Mouse (Mus musculus) cerebellum, postnatal 14 days (tissue): ENCODE results near the gene Cnst.
A peak's percentile ranks its signal among the peaks of the same experiment; 100 is the strongest.
"Not testable (repeated sequence)": the region's sequence is repeated elsewhere in the genome, so short reads cannot be mapped to it uniquely, and the experiment has no call there.

ENCODE experiments used
- DNase-seq, 2 experiments: peaks; one replicate each; pipeline ENCODE4 v3.0.0; 2021; ENCODE audit warnings: mixed read lengths in 2 of 2

Gene Cnst

GRCm38 (mm10) chr1:179604526-179604925 is 58.4 kb downstream of the Cnst start:
- no peak for DNase-seq

- no peak for DNase-seq
These were observed 60.0 kb downstream of the Cnst start for GRCm38 (mm10) chr1:179606004-179606723.

DNA sequence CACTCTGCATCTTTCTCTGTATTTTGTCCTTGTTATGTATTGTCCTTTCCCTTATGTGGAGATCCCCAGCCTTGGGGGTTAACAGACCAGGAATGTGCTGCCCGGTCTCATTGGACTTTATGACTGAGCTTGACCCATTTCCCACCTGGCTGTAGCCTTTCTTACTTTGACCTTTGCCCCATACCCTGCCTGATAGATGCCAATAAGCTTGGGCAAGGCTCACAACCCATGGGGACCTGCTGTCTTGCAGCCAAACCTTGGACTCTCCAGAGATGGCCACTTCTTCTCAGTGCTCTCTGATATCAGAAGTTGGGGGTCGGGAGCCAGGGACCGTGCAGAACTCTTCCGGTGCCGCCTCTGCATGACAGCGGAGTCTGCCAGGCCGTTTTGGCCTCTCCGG is 62.4 kb downstream of the Cnst start:
- no peak for DNase-seq

DNA sequence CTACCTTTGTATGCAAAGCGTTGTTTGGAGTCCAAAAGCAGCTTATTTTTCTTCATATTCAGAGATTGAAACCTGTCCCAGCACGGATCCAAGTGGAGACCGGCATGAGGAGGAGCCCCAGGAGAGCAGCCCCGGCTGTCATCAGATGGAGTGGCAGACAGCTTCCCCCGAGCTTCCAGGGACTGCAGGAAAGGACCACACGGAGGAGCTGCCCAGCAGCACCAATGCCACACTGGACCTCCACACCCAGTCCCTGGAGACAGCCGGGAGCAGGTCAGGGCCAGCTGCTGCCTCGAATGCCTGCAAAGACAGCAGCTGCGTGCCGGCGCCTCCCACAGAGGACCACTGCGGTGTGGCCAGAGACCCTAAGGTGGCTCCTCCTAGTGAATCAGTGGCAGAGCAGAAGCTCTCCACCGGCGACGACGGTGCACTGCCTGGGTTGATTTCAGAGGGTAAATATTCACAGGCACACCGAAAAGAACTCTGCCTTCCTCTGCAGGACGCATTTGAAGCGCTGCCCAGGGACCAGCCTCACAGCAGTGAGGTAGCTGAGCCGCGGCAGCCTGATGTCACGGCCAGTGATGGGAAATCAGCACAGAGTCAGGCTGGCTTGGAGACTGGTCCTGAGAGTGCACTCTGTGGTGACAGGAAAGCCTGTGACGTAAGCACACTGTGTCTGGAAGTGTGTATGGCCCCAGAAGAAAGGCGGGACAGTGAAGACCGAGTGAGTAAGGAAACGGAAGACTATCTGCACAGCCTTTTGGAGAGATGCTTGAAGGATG is 63.7 kb downstream of the Cnst start:
- peak; percentile 71 to 72 for DNase-seq

- no peak for DNase-seq
These were observed 65.0 kb downstream of the Cnst start for GRCm38 (mm10) chr1:179611182-179611581.

DNA sequence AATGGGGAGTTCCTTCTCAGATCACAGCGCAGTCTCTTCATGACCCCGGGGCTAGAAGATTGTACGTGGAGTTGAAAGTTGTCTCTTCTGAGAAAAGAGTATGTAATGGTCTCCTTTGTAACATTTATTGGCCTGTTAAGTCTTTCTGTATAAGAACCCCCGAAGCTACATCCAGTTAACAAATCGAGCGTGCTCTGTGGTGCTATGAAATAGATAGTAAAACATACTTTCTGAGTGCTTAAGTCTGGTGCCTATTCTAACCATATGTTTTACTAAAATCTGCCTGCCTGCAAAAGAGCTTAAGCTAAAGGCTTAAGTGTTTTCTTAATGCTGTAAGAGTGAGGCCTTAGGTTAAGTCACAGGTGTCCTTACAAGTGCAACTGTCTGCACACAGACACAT is 66.2 kb downstream of the Cnst start:
- no peak for DNase-seq

DNA sequence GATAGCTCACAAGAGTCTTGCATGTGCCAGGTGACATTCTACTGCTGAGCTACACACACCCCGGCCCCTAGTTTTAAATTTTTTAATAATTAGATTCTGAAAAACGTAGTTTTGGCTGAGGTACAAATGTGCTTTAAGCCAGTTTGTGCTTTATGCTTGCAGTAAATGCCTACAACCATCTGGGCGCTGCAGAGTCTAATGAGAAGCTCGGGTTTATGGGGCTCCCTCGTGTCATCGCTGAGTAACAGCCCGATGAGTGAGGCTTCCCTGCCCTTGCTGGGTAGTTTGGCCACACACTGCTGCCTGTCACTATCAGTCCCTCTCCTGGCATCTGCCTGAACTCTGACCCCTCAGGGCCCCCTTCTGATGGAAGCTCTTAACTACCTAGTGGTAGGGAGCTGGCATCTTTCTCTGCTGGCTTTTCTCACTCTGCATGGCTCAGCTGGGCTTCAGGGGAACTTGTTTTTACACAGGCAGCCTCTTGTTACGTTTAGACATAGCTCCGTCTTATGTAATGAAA is 66.9 kb downstream of the Cnst start:
- no peak for DNase-seq

DNA sequence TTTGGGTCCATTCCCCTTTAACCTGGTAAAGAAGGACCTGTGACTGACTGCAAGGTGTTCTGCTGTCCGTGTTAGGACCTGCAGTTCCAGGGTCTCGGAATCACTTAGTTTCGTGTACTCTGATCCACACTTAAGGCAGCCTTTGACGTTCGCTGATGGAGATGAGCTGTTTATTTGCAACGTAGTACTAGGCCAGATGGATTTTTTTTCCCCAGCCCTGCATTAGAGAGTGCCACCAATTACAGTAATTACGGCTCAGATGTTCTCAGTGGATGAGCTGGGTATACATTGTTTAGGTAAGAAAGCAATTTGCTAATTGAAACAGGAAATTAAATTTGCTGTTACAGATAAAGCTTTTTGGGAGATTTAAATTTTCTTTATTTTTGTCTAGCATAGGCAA is 71.3 kb downstream of the Cnst start:
- DNase-seq: no peak

- DNase-seq: no peak
These were observed 76.5 kb downstream of the Cnst start for GRCm38 (mm10) chr1:179622665-179623064.

- DNase-seq: peak; percentile 78 to 87
These were observed 77.5 kb downstream of the Cnst start for GRCm38 (mm10) chr1:179623657-179624056.

DNA sequence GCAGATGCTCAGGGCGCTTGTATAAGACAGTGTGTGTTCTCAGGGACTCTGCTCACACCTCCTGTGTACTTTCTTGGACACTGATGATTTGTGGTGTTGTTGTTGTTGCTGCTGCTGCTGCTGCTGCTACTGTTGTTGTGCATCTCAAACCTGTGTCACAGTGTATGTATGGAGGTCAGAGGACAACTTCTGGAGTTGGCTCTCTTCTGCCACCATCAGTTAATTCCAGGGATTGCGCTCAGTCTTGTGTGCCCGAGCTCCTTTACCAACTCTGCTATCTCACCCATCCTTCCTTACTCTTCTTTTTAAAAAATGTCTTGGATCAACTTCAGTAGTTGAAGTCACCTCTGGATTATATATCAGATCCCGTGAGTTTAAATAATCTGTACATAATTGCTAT is 78.2 kb downstream of the Cnst start:
- DNase-seq: peak; percentile 79 to 80

GRCm38 (mm10) chr1:179627855-179628254 is 81.7 kb downstream of the Cnst start:
- no peak for DNase-seq

DNA sequence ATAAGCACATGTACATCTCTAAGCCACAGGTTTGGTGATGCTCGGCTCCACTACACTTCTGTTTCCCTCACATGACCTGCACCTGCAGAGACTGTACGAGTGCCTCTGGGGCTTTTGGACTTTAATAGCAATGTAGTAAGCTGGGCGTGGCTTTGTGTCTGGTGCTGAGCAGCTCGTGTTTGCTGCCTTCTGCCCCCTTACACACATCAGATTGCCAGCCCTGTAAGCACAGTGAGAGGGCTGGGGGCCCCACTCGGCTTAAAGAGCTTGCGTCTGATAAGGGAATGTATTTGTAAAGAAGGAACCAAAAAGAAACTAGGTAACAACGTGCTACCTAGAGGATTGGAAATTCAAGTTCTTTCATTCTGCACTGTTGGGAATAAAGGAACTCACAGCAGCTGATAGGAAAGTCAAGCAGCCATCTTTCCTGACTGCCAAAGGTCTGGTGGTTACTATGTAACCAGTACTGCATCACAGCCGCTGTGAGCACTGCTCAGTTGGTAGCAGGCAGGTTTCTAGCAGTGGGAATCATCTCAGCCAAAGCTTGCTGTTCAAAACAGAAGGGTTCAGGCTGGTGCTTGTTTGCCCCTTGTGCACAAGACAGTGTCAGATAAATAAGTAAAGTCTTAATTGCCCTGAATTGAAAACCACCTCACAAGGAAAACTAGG is 82.4 kb downstream of the Cnst start:
- no peak for DNase-seq

DNA sequence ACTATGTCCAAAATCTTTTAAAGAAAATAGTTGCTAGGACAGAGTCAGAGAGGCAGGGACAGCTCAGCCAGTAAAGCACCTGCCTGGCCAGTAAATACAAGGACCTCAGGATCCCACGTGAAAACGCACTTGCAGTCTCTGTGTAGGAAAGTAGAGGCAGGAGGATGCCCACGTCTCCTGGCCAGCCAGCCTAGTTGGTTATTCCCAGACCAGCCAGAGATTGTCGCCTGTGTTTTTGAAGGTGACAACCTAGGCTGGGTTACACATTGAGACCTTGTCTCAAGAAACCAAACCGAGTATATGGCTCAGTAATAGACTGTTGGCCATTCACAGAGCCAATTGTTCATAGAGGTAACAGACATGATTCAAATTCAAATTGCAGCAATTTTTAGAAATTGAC is 83.1 kb downstream of the Cnst start:
- DNase-seq: no peak

GRCm38 (mm10) chr1:179632746-179633413 is 86.7 kb downstream of the Cnst start:
- DNase-seq: no peak

DNA sequence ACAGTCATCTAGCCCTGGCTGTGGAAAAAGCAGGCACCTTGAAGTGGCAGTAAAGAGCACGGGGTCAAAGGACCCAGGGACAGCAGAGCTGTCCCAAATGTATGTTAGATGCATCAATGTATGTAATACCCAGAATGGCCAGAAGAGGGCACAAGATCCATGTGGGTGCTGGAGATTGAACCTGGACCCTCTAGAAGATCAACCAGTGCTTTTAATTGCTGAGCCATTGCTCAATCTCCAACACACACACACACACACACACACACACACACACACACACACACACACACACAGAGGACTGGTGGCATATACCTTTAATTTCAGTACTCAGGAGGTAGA is 87.2 kb downstream of the Cnst start:
- peak; percentile 64 to 73 for DNase-seq

- DNase-seq: no peak
These were observed 88.0 kb downstream of the Cnst start for GRCm38 (mm10) chr1:179634159-179634558.

DNA sequence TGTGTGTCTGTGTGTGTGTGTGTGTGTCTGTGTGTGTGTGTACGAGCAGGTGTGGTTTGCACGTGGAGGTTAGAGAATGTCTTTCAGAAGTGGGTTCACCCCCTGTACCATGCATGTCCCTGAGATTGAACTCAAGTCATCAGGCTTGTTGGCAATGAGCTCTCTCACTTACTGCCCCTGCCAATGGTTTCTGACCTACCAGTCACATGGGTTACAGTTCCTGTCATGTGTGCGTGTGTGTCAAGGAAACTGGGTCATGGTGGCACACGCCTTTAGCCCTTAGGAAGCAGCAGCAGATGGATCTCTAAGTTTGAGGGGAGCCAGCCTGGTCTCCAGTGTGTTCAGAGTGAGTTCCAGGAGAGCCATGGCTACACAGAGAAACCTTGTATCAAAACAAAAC is 96.6 kb downstream of the Cnst start:
- DNase-seq: no peak

GRCm38 (mm10) chr1:179644151-179644550 is 98.0 kb downstream of the Cnst start:
- DNase-seq: peak; percentile 40 to 52

DNA sequence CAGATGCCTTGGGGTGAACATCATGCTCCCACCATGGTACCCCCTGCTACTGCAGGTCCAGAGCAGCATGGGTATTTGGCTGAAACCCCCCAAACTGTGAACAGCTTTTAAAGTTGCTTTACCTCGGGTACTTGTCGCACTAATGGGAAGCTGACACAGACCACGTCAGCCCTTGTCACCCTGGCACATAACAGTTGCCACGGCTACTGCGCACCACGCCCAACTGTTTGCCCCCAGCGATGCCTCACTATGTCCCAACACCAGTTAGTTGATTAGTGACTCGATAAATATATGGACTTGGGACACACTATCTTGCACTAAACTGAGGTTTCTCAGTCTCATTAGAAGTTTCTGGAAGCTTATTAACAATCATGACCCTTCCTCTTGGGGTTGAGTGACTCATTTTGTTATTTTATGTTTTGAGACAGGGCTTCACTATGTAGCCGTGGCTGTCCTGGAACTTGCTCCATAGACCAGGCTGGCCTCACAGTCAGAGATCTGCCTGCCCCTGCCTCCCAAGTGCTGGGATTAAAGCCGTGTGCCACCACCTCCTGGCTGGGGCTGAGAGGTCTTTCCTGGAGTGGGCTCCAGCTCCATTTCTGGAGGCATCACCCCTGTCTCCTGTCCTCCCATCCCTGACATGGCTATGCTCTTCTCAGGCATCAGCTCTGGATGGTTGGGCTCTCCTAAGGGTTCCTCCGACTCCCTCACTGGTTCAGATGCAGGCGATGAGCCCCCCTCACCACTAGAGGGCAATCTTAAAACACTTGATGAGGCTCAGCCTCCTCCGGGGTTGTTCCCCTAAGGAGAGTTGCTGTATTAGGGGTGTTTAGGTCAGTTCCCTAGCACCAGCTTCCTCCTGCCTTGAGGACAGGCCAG is 99.2 kb downstream of the Cnst start:
- DNase-seq: peak; percentile 86 to 87

DNA sequence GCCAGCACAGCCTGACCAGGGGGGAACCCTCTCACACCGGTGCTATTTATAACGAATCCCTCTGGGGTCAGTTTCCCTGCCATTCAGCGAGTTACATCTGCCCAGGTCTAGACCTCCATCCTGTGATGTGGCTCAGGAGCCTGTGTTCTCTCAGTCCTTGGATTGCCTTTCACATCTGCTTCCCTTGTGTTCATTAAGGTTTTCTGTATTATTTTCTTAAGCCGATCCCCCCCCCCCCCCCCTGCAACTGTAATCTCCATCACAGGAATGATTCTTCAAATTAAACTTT is 99.8 kb downstream of the Cnst start:
- no peak for DNase-seq

DNA sequence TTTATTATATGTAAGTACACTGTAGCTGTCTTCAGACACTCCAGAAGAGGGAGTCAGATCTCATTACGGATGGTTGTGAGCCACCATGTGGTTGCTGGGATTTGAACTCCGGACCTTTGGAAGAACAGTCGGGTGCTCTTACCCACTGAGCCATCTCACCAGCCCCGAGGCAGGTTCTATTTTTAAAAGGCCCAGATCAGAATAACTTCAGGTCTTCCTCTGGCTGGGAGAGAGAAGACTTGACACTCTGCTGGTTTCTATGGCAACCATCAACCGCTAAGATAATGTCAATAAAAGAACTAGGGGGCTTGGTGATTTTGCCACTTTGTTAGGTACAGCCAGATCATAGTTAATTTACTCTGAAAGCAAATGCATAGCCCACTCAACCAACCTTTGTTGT is 102.5 kb downstream of the Cnst start:
- DNase-seq: not testable (repeated sequence)
